Mouse (Mus musculus) forebrain, embryonic 13.5 days (tissue): ENCODE measurements around the gene Sptssb. TPM values are rescaled to one million over a fixed set of nuclear protein-coding genes. Genes with fewer than 3 reads are reported as not detected.

Experiments
- ATAC-seq: fragments of 200-750 bp; cut with Nextera tagmentation; 2 replicates; pipeline ENCODE4 v1.8.0; 2017
- H3K27ac ChIP-seq: fragments of 300-500 bp; sonication (generic); 2 replicates; pipeline ENCODE4 v1.5.1; 2015; ENCODE audit warnings: inconsistent platforms, mild to moderate bottlenecking, moderate library complexity
- H3K27me3 ChIP-seq: fragments of 300-500 bp; sonication (generic); 2 replicates; pipeline ENCODE4 v1.6.1; 2015; ENCODE audit warnings: mild to moderate bottlenecking, inconsistent platforms
- H3K36me3 ChIP-seq: fragments of 300-500 bp; sonication (generic); 2 replicates; pipeline ENCODE4 v1.6.1; 2015; ENCODE audit warnings: mild to moderate bottlenecking, inconsistent platforms; ENCODE audit not compliant: poor library complexity, severe bottlenecking
- H3K4me1 ChIP-seq: fragments of 300-500 bp; sonication (generic); 2 replicates; pipeline ENCODE4 v1.6.1; 2015; ENCODE audit warnings: inconsistent platforms
- H3K4me2 ChIP-seq: fragments of 300-500 bp; sonication (generic); 2 replicates; pipeline ENCODE4 v1.6.1; 2015; ENCODE audit warnings: inconsistent platforms, mild to moderate bottlenecking, moderate library complexity
- H3K4me3 ChIP-seq: fragments of 300-500 bp; sonication (generic); 2 replicates; pipeline ENCODE4 v1.5.1; 2015; ENCODE audit warnings: mild to moderate bottlenecking, inconsistent platforms
- H3K9ac ChIP-seq: fragments of 300-500 bp; sonication (generic); 2 replicates; pipeline ENCODE4 v1.6.1; 2015; ENCODE audit warnings: mild to moderate bottlenecking, inconsistent platforms
- H3K9me3 ChIP-seq: fragments of 300-500 bp; sonication (generic); replicated peaks from 2 replicates; pipeline ENCODE4 v1.6.1; 2016; ENCODE audit warnings: inconsistent platforms
- WGBS: fragments of 180-500 bp; shearing (Covaris S2); methylation state at CpG from one replicate; pipeline ENCODE4 v1.1.7; 2015; 5-methylcytosine and 5-hydroxymethylcytosine counted together
- polyA plus RNA-seq: library from polyadenylated mRNA; unstranded; fragments of >200 nt; fragmentation: Nextera tagmentation; extraction: Ambion mirVana; gene quantifications from 2 replicates; pipeline ENCODE4 v1.2.1, GENCODE M21; 2015

Gene Sptssb
- polyA plus RNA-seq, 1 experiment from 2014 or later, result not detected

GRCm38 (mm10) chr3:69883710-69884109 lies 24.0 kb upstream of the Sptssb start:
- no peak for ATAC-seq
- Histone ChIP-seq H3K36me3 (no peaks in the 10 kb centered on the region), H3K27me3 (no peaks in the 10 kb centered on the region), H3K4me3 (no peak overlapping the region), H3K9ac (no peak overlapping the region), H3K9me3 (no peaks in the 10 kb centered on the region), H3K4me2 (no peak overlapping the region), H3K4me1 (no peaks in the 10 kb centered on the region), H3K27ac (no peak overlapping the region)
- WGBS, result 78% methylated on average over 1 of the region's 1 CpGs

GRCm38 (mm10) chr3:69877538-69877937 lies 17.8 kb upstream of the Sptssb start:
- H3K27me3 ChIP-seq, result no peaks in the 10 kb centered on the region
- 90% methylated on average over 2 of the region's 2 CpGs for WGBS
- H3K4me1 ChIP-seq, result no peaks in the 10 kb centered on the region
- no peak for ATAC-seq
- H3K27ac ChIP-seq, result no peak overlapping the region
- H3K9ac ChIP-seq, result no peak overlapping the region
- H3K9me3 ChIP-seq, result no peaks in the 10 kb centered on the region
- H3K36me3 ChIP-seq, result no peaks in the 10 kb centered on the region
- no peak overlapping the region for H3K4me2 ChIP-seq
- H3K4me3 ChIP-seq, result no peak overlapping the region

GRCm38 (mm10) chr3:69874721-69875120 lies 15.0 kb upstream of the Sptssb start:
- Histone ChIP-seq H3K36me3 (no peaks in the 10 kb centered on the region), H3K27ac (no peak overlapping the region), H3K27me3 (no peaks in the 10 kb centered on the region), H3K9me3 (no peaks in the 10 kb centered on the region), H3K4me2 (no peak overlapping the region), H3K4me1 (no peaks in the 10 kb centered on the region), H3K4me3 (no peak overlapping the region), H3K9ac (no peak overlapping the region)
- 88% methylated on average over 3 of the region's 3 CpGs for WGBS
- no peak for ATAC-seq

GRCm38 (mm10) chr3:69872661-69873327 lies 13.1 kb upstream of the Sptssb start:
- Histone ChIP-seq H3K9me3 (no peaks in the 10 kb centered on the region), H3K27me3 (no peaks in the 10 kb centered on the region), H3K4me3 (no peak overlapping the region), H3K4me2 (no peak overlapping the region), H3K4me1 (no peaks in the 10 kb centered on the region), H3K27ac (no peak overlapping the region), H3K9ac (no peak overlapping the region), H3K36me3 (no peaks in the 10 kb centered on the region)
- no peak for ATAC-seq
- 82% methylated on average over 6 of the region's 6 CpGs for WGBS

GRCm38 (mm10) chr3:69871174-69871573 lies 11.4 kb upstream of the Sptssb start:
- Histone ChIP-seq H3K9ac (no peak overlapping the region), H3K4me2 (no peak overlapping the region), H3K27ac (no peak overlapping the region), H3K27me3 (no peaks in the 10 kb centered on the region), H3K4me3 (no peak overlapping the region), H3K9me3 (no peaks in the 10 kb centered on the region), H3K36me3 (no peaks in the 10 kb centered on the region), H3K4me1 (no peaks in the 10 kb centered on the region)
- 86% methylated on average over 14 of the region's 14 CpGs for WGBS
- no peak for ATAC-seq

GRCm38 (mm10) chr3:69869702-69870101 lies 10.0 kb upstream of the Sptssb start:
- H3K27me3 ChIP-seq, result no peaks in the 10 kb centered on the region
- H3K4me1 ChIP-seq, result no peaks in the 10 kb centered on the region
- no peak overlapping the region for H3K27ac ChIP-seq
- WGBS, result 87% methylated on average over 8 of the region's 8 CpGs
- no peak overlapping the region for H3K4me3 ChIP-seq
- H3K9ac ChIP-seq, result no peak overlapping the region
- H3K4me2 ChIP-seq, result no peak overlapping the region
- no peaks in the 10 kb centered on the region for H3K9me3 ChIP-seq
- no peak for ATAC-seq
- no peaks in the 10 kb centered on the region for H3K36me3 ChIP-seq

GRCm38 (mm10) chr3:69861789-69862395 lies 2.2 kb upstream of the Sptssb start:
- Histone ChIP-seq H3K9me3 (no peaks in the 10 kb centered on the region), H3K36me3 (no peaks in the 10 kb centered on the region), H3K9ac (no peak overlapping the region), H3K4me1 (peaks cover 11% of the 10 kb centered on the region), H3K4me2 (peak overlapping the region; percentile 97), H3K4me3 (peak overlapping the region; percentile 51), H3K27me3 (no peaks in the 10 kb centered on the region), H3K27ac (no peak overlapping the region)
- 60% methylated on average over 9 of the region's 9 CpGs for whole genome bisulfite sequencing
- no peak for ATAC-seq

- no peaks in the 10 kb centered on the region for H3K36me3 ChIP-seq
- H3K27ac ChIP-seq, result no peak overlapping the region
- no peaks in the 10 kb centered on the region for H3K27me3 ChIP-seq
- WGBS, result under 1% methylated on average over 40 of the region's 40 CpGs
- peak overlapping the region; percentile 55 for H3K9ac ChIP-seq
- peak overlapping the region; percentile 51 for H3K4me3 ChIP-seq
- peak; percentile 90 for ATAC-seq
- peaks cover 11% of the 10 kb centered on the region for H3K4me1 ChIP-seq
- peak overlapping the region; percentile 97 for H3K4me2 ChIP-seq
- H3K9me3 ChIP-seq, result no peaks in the 10 kb centered on the region
Observed at GRCm38 (mm10) chr3:69860589-69861521, 1.1 kb upstream of the Sptssb start.

- Histone ChIP-seq H3K36me3 (no peaks in the 10 kb centered on the region), H3K4me1 (no peaks in the 10 kb centered on the region), H3K27me3 (no peaks in the 10 kb centered on the region), H3K4me2 (no peak overlapping the region), H3K27ac (no peak overlapping the region), H3K4me3 (no peak overlapping the region), H3K9ac (no peak overlapping the region), H3K9me3 (no peaks in the 10 kb centered on the region)
- WGBS, result 86% methylated on average over 6 of the region's 6 CpGs
- no peak for ATAC-seq
Observed at GRCm38 (mm10) chr3:69839485-69839884, 20.3 kb downstream of the Sptssb start.

- H3K27ac ChIP-seq, result no peak overlapping the region
- H3K4me2 ChIP-seq, result no peak overlapping the region
- H3K4me3 ChIP-seq, result no peak overlapping the region
- ATAC-seq, result no peak
- H3K9ac ChIP-seq, result no peak overlapping the region
- no peaks in the 10 kb centered on the region for H3K36me3 ChIP-seq
- H3K9me3 ChIP-seq, result no peaks in the 10 kb centered on the region
- H3K27me3 ChIP-seq, result no peaks in the 10 kb centered on the region
- 87% methylated on average over 8 of the region's 8 CpGs for WGBS
- H3K4me1 ChIP-seq, result no peaks in the 10 kb centered on the region
Observed at GRCm38 (mm10) chr3:69829532-69829931, 30.2 kb downstream of the Sptssb start.

GRCm38 (mm10) chr3:69824536-69824935 lies 35.2 kb downstream of the Sptssb start:
- Histone ChIP-seq H3K4me3 (no peak overlapping the region), H3K27me3 (no peaks in the 10 kb centered on the region), H3K27ac (no peak overlapping the region), H3K4me1 (no peaks in the 10 kb centered on the region), H3K36me3 (no peaks in the 10 kb centered on the region), H3K9ac (no peak overlapping the region), H3K4me2 (no peak overlapping the region), H3K9me3 (no peaks in the 10 kb centered on the region)
- ATAC-seq, result no peak
- WGBS, result 94% methylated on average over 1 of the region's 1 CpGs

- WGBS, result 92% methylated on average over 7 of the region's 7 CpGs
- Histone ChIP-seq H3K36me3 (no peaks in the 10 kb centered on the region), H3K4me3 (no peak overlapping the region), H3K27ac (no peak overlapping the region), H3K4me1 (no peaks in the 10 kb centered on the region), H3K9me3 (no peaks in the 10 kb centered on the region), H3K27me3 (no peaks in the 10 kb centered on the region), H3K9ac (no peak overlapping the region), H3K4me2 (no peak overlapping the region)
- no peak for ATAC-seq
Observed at GRCm38 (mm10) chr3:69820614-69821013, 39.1 kb downstream of the Sptssb start.
